Mouse (Mus musculus): ENCODE measurements around the gene Adamts4. TPM values are rescaled to one million over a fixed set of nuclear protein-coding genes. Genes with fewer than 3 reads are reported as not detected.

The Adamts4 gene
- polyA plus RNA-seq, 1 experiment: 29.8 TPM

DNA sequence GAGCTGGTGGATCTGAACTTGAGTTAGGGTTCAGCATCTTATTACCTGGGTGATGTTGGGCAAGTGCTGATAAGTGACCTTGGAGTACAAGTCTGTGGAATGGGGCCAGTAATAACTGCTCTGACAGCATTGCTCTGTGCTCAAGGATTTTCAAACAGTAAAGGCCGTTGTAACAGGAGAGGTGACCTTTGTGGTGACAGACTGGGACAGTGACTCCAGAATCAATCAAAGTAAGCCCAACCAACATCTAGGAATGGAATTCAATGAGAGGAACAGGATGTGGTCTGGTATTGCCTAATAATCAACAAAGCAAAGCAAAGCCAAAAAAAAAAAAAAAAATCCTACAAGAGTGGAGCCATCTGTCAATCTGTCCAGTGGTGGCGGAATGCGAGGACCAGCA lies 10.1 kb downstream of the Adamts4 start:
- no peak overlapping the region for H3K4me3 ChIP-seq (replicated peaks; ENCODE audit: insufficient read depth, low read depth, low read length)
- WGBS: 83% methylated on average over 3 of the region's 3 CpGs
- H3K27me3 ChIP-seq (ENCODE audit: control insufficient read depth, insufficient read depth, low read length): no peaks in the 10 kb centered on the region
- DNase-seq: no peak
- no peak overlapping the region for H3K27ac ChIP-seq (ENCODE audit: insufficient read depth, low read length)
- peaks cover 4% of the 10 kb centered on the region; the same call in 1 of the 2 replicates for H3K4me1 ChIP-seq (ENCODE audit: control insufficient read depth, insufficient read depth, low read length)
- TF ChIP-seq CTCF (IDR thresholded peaks at IDR 0.05; ENCODE audit: borderline replicate concordance, insufficient read depth, low read depth, low read length) (no peak), POLR2A (IDR thresholded peaks at IDR 0.05; ENCODE audit: borderline replicate concordance, insufficient read depth, low read length) (no peak)

- H3K27me3 ChIP-seq (ENCODE audit: control insufficient read depth, insufficient read depth, low read length): no peaks in the 10 kb centered on the region
- H3K4me1 ChIP-seq (ENCODE audit: control insufficient read depth, insufficient read depth, low read length): peaks cover 4% of the 10 kb centered on the region; the same call in 1 of the 2 replicates
- H3K27ac ChIP-seq (ENCODE audit: insufficient read depth, low read length): no peak overlapping the region
- WGBS: 2% methylated on average over 8 of the region's 8 CpGs
- DNase-seq: peak in 1 of 2 experiments; percentile 45
- TF ChIP-seq CTCF (IDR thresholded peaks at IDR 0.05; ENCODE audit: borderline replicate concordance, insufficient read depth, low read depth, low read length): no peak
- H3K4me3 ChIP-seq (replicated peaks; ENCODE audit: insufficient read depth, low read depth, low read length): peak overlapping the region; percentile 40
Observed at GRCm38 (mm10) chr1:171262594-171263130, 12.4 kb downstream of the Adamts4 start.

DNA sequence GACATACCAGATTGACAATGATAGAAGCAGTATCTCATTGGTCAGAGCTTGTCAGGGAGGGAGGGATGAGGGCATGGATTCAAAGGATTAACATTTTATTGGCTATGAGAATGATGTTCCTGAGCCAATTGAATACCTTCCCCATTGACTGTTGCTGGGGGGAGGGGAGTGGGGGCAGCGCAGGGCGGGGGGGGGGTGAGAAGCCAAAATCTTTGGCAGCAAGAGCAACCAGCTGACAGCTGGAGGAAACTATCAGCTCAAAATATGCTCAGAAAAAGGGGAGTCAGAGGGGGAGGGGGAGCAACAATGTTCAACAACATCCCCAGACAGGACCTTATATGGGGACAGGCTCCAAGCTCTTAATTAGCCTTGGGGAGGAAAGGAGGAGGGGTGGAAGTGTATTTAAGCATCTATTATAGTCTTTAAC lies 13.0 kb downstream of the Adamts4 start:
- Histone ChIP-seq H3K4me3 (replicated peaks; ENCODE audit: insufficient read depth, low read depth, low read length) (no peak overlapping the region), H3K27ac (ENCODE audit: insufficient read depth, low read length) (no peak overlapping the region), H3K4me1 (ENCODE audit: control insufficient read depth, insufficient read depth, low read length) (peaks cover 4% of the 10 kb centered on the region; the same call in 1 of the 2 replicates), H3K27me3 (ENCODE audit: control insufficient read depth, insufficient read depth, low read length) (no peaks in the 10 kb centered on the region)
- TF ChIP-seq POLR2A (IDR thresholded peaks at IDR 0.05; ENCODE audit: borderline replicate concordance, insufficient read depth, low read length) (no peak), CTCF (IDR thresholded peaks at IDR 0.05; ENCODE audit: borderline replicate concordance, insufficient read depth, low read depth, low read length) (no peak)
- peak in 1 of 2 experiments; percentile 63 for DNase-seq
- 0% methylated on average over 2 of the region's 2 CpGs for WGBS

- 65% methylated on average over 3 of the region's 3 CpGs for WGBS
- no peak for TF ChIP-seq CTCF (IDR thresholded peaks at IDR 0.05; ENCODE audit: borderline replicate concordance, insufficient read depth, low read depth, low read length)
- no peak for TF ChIP-seq POLR2A (IDR thresholded peaks at IDR 0.05; ENCODE audit: borderline replicate concordance, insufficient read depth, low read length)
- H3K4me3 ChIP-seq (replicated peaks; ENCODE audit: insufficient read depth, low read depth, low read length): no peak overlapping the region
- H3K4me1 ChIP-seq (ENCODE audit: control insufficient read depth, insufficient read depth, low read length): peaks cover 4% of the 10 kb centered on the region; the same call in 1 of the 2 replicates
- no peaks in the 10 kb centered on the region for H3K27me3 ChIP-seq (ENCODE audit: control insufficient read depth, insufficient read depth, low read length)
- no peak for DNase-seq
- no peak overlapping the region for H3K27ac ChIP-seq (ENCODE audit: insufficient read depth, low read length)
Observed at GRCm38 (mm10) chr1:171263666-171264461, 13.6 kb downstream of the Adamts4 start.

DNA sequence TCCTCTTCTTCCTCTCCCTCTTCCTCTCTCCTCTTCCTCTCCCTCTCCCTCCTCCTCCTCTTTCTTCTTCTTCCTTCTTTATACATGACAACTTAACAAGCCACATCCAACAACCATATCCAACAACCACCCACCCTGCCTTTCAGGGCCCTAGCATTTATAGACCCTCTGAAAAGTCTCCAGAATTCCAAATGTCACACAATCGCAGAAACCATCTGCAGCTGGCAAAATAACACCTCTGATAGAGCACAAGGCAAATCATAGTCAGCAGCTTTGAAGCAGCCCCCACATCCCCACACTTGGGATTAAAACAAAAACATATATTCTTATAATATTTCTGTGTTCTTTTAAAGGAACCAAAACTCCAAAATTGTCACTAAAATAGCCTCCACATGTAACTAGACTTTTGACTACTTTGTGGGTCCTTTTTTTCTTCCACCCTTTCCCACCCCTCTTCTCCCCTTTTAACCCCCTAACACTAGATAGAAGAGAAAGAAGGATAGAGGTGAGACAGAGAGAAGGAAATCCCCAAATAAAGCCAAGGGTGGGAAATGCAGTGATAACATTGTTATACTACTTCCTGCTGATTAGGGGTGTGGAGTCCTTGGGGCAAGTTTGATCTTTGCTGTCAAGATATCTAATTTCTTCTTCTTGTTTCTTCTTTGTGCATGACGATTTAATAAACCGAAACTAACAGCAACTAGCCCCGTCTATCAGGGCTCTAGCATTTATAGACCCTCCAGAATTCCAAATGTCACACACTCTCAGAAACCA lies 15.9 kb downstream of the Adamts4 start:
- 61% methylated on average over 4 of the region's 4 CpGs for WGBS
- Histone ChIP-seq H3K27ac (ENCODE audit: insufficient read depth, low read length) (no peak overlapping the region), H3K27me3 (ENCODE audit: control insufficient read depth, insufficient read depth, low read length) (no peaks in the 10 kb centered on the region), H3K4me1 (ENCODE audit: control insufficient read depth, insufficient read depth, low read length) (peaks cover 4% of the 10 kb centered on the region; the same call in 1 of the 2 replicates), H3K4me3 (replicated peaks; ENCODE audit: insufficient read depth, low read depth, low read length) (no peak overlapping the region)
- TF ChIP-seq POLR2A (IDR thresholded peaks at IDR 0.05; ENCODE audit: borderline replicate concordance, insufficient read depth, low read length) (no peak), CTCF (IDR thresholded peaks at IDR 0.05; ENCODE audit: borderline replicate concordance, insufficient read depth, low read depth, low read length) (no peak)
- DNase-seq: no peak

- Histone ChIP-seq H3K4me1 (ENCODE audit: control insufficient read depth, insufficient read depth, low read length) (no peaks in the 10 kb centered on the region), H3K27me3 (ENCODE audit: control insufficient read depth, insufficient read depth, low read length) (no peaks in the 10 kb centered on the region), H3K4me3 (replicated peaks; ENCODE audit: insufficient read depth, low read depth, low read length) (no peak overlapping the region), H3K27ac (ENCODE audit: insufficient read depth, low read length) (no peak overlapping the region)
- TF ChIP-seq POLR2A (IDR thresholded peaks at IDR 0.05; ENCODE audit: borderline replicate concordance, insufficient read depth, low read length) (no peak), CTCF (IDR thresholded peaks at IDR 0.05; ENCODE audit: borderline replicate concordance, insufficient read depth, low read depth, low read length) (no peak)
- no peak for DNase-seq
- WGBS: 63% methylated on average over 1 of the region's 1 CpGs
Observed at GRCm38 (mm10) chr1:171268341-171268740, 18.1 kb downstream of the Adamts4 start.

DNA sequence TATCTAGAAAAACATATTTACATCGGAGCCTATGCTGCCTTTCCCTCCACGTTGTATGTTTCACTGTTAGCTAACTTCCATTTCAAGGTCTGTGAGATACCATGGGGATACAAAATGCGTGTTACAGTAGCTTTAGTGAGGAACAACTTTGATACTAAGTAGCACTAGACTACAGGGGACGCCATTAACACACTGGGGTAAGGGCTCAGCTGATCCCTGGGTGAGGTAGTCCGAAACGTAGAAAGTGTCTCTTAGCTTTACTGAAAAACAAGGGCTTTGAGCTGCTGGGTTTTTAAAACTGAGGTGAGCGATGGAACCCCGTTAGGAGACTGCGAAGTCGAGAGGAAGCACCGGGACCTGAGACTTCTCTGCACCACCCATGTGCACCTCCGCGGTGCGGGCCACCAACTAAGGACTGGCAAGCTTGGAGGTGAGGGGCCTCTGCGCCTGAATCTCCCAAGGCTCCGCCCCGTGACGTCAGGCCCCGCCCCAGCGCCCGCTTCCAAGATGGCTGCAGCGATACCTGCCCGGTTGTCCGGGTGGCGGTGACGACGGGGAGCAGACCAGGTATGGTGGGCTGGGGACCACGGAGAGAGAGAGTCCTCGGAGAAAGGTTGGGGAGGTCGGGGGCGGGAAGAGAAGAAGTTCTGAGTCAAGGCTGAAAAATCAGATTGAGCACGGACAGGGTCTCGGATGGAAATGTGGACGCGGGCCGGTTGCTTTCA lies 19.8 kb downstream of the Adamts4 start, which contains the start of gene B4galt3:
B4galt3 (plus strand) TSS at position 481 of the 725 bp plus-strand sequence.
- WGBS: 3% methylated on average over 36 of the region's 36 CpGs
- no peak for TF ChIP-seq CTCF (IDR thresholded peaks at IDR 0.05; ENCODE audit: borderline replicate concordance, insufficient read depth, low read depth, low read length)
- peak; percentile 99 for TF ChIP-seq POLR2A (IDR thresholded peaks at IDR 0.05; ENCODE audit: borderline replicate concordance, insufficient read depth, low read length)

More for the DNA sequence above, 19.8 kb downstream of the Adamts4 start, which contains the start of gene B4galt3:
- DNase-seq: peak; percentile 97 to 99
- Histone ChIP-seq H3K27me3 (ENCODE audit: control insufficient read depth, insufficient read depth, low read length) (no peaks in the 10 kb centered on the region), H3K4me1 (ENCODE audit: control insufficient read depth, insufficient read depth, low read length) (no peaks in the 10 kb centered on the region), H3K4me3 (replicated peaks; ENCODE audit: insufficient read depth, low read depth, low read length) (peak within 1 kb of the TSS; percentile 71), H3K27ac (ENCODE audit: insufficient read depth, low read length) (peak within 1 kb of the TSS; percentile 27; the same call in 1 of the 2 replicates)

Data from cerebellum, adult 2 months (tissue).